Mouse (Mus musculus) cerebellum, adult 18-20 months (tissue): Measurements from ENCODE around the gene Dmpk.
A peak's percentile ranks its signal among the peaks of the same experiment; 100 is the strongest.
"Not testable (repeated sequence)": the region's sequence is repeated elsewhere in the genome, so short reads cannot be mapped to it uniquely, and the experiment has no call there.

Experiments used
- DNase-seq, 2 experiments: peaks; one replicate each; pipeline ENCODE4 v3.0.0; 2021

Dmpk gene

DNA sequence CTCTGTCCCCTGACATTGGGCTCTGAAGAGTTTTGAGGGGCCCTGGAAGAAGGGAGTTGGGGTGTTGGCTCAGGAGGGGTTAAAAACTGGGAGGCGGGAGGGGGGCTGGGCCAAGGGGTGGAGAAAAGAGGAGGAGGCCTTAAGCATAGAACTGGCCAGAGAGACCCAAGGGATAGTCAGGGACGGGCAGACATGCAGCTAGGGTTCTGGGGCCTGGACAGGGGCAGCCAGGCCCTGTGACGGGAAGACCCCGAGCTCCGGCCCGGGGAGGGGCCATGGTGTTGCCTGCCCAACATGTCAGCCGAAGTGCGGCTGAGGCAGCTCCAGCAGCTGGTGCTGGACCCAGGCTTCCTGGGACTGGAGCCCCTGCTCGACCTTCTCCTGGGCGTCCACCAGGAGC is at the start of gene Dmpk:
Gene Dmpk (plus strand): TSS at position 149 of the 400 bp plus-strand sequence.
- no peak for DNase-seq

DNA sequence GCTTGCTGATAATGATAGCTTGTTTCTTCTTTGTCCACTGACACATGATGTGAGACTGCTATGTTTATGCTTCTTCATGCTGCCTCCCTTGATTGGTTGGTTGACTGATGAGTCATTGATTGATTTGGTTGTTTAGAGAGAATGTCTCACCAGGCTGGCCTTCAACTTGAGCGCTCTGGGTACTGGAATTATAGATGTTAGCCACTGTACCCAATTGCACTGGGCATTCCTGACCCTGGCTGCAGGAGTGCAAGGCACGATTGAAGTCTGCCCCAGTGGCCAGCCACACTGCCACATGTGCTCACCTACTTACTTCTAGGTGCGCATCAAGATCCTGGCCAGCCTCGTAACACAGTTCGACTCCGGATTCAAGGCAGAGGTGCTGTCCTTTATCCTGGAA is 39.0 kb upstream of the Dmpk start:
- DNase-seq: no peak

DNA sequence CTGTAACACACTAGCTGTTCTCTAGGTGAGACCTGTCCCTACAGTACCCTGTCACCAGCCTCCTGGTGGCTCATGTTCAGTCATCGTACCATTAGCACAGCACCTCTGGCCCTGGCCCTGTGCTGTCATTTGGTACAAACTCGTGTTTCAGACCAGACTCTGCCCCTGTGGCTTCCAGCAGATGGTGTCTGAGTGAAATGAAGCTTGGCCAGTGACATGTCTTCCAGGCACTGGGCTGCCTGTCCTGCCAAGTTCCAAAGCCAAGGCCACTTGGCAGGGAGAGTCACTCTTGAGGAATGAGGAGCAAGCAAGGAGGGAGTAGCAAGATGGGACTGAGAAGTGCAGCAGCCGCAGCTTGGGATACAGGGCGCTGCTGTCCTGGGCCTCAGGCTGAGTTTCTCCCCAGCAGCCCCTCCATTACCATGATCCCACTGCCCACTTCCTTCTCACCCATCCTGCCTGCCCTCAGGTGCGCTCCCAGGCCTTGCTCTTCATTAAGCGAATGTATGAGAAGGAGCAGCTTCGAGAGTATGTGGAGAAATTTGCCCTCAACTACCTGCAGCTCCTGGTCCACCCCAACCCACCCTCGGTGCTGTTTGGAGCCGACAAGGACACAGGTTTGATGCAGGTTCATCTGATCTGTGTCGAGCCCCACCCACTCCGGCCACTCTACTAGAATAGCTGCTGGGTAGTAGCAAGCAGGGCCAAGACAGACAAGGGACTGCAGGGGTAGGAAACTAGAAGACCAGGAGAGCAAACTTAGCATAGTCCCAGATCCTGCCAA is 37.2 kb upstream of the Dmpk start:
- peak; percentile 73 to 83 for DNase-seq

- no peak for DNase-seq
Observed at GRCm38 (mm10) chr7:19048006-19048527, 35.6 kb upstream of the Dmpk start.

DNA sequence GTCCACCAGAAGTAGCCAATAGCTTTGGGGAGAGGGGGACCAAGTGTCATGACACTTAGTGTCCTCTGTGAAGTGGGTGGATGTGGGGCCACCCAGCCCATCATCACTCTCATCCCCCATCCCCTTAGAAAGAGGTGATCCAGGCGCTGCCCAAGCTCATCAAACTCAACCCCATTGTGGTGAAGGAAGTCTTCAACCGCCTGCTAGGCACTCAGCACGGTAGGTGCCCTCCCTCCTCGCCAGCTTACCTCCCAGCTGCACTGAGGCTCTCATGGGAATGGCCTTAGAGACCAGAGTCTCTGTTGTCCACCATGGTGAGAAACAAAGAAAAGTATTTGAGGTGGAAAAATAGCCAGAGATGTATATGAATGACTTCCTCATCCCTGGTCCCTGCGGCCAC is 34.4 kb upstream of the Dmpk start:
- DNase-seq: no peak

DNA sequence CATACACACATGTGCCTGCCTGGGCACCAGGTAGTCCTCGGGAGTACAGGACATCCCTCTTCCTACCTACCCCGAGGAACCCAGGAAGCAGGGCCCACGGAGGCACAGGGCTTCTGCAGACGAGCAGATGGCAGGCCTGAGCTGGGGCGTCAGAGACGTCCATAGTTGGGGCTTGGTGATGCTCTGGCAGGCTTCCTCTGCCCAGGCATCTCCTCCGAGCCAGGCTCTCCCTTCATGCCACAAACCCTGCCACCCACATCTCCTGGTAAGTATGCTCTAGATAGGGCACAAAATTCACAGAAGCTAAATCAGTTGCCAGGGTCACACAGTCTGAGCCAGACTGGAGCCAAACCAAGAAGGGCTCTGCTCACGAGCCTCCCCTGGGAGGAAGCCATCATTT is 33.5 kb upstream of the Dmpk start:
- DNase-seq: no peak

- DNase-seq: no peak
Observed at GRCm38 (mm10) chr7:19051161-19051560, 32.5 kb upstream of the Dmpk start.

DNA sequence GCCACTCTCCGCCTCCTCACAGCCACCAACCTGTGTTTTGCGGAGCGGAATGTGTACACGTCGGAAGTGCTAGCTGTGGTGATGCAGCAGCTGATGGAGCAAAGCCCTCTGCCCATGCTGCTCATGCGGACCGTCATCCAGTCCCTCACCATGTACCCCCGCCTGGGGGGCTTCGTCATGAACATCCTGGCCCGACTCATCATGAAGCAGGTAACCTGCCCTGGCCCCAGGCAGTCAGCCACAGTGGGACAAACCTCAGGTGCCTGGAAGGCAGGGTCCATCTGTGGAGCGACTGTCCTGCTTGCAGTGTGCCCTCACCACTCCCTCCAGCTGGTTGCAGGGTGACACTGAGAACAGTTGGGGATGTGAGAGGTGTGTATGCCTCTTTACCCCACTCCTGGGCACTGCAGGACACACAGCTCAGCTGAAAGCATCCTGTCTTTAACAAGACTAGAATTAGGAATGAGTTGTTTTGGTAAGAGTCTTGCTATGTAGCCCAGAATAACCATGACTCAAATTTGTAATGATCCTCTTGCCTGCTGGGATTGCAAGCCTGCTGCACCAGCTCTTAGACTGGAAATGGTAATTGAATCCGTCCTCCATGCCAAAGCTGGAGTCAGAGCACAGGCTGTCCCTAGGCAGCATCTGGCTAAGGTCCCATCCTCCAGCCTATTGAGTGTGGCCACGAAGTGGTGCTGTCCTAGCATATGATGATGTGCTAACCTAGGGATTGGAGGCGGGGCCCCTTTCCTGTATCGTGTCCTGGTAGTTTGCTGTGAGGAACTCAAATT is 31.1 kb upstream of the Dmpk start:
- DNase-seq: no peak

- no peak for DNase-seq
Observed at GRCm38 (mm10) chr7:19053136-19053532, 30.5 kb upstream of the Dmpk start.

DNA sequence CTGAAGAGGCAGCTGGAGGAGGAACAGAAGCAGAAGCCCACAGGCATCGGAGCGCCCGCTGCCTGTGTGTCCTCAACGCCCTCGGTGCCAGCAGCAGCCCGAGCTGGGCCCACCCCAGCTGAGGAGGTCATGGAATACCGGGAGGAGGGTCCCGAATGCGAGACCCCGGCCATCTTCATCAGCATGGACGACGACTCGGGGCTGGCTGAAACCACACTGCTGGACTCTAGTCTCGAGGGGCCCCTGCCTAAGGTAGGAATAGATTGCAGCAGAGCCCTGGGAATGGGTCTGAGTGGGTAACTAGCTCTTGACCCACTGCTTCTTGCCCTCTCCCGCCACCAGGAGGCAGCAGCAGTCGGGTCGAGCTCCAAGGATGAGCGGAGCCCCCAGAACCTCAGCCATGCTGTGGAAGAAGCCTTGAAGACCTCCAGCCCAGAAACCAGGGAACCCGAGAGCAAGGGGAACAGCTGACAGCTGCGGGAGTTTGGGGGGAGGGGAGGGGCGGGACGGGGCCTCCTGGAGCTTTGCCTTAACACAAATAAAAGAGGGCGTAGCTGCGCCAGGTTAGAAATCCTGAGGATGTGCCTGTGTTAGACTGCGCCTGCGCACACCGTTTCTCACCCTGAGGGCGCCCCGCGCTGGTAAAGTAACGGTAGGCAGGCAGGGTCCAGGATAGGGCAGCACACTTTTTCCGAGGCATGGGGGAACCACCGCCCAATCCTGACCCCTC is 29.4 kb upstream of the Dmpk start, which contains the start of gene Rsph6a:
Gene Rsph6a (plus strand): TSS at position 644 of the 730 bp plus-strand sequence.
- DNase-seq: peak; percentile 43 to 55

GRCm38 (mm10) chr7:19054777-19055076 is 28.9 kb upstream of the Dmpk start:
- DNase-seq: no peak

- no peak for DNase-seq
Observed at GRCm38 (mm10) chr7:19055108-19055507, 28.5 kb upstream of the Dmpk start.

GRCm38 (mm10) chr7:19057405-19057804 is 26.2 kb upstream of the Dmpk start:
- no peak for DNase-seq

DNA sequence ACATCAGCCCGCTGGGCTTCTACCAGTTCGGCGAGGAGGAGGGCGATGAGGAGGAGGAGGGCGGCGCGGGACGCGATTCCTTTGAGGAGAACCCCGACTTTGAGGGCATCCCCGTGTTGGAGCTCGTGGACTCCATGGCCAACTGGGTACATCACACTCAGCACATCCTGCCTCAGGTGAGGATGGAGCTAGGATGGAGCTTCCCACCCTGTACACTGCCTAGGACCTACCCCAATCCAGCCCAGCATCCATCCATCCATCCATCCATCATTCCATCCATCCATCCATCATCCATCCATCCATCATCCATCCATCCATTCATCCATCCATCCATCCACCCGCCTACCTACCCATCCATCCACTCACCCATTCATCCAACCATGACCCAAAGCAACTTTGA is 17.8 kb upstream of the Dmpk start:
- no peak for DNase-seq

- DNase-seq: no peak
Observed at GRCm38 (mm10) chr7:19067063-19067462, 16.6 kb upstream of the Dmpk start.

DNA sequence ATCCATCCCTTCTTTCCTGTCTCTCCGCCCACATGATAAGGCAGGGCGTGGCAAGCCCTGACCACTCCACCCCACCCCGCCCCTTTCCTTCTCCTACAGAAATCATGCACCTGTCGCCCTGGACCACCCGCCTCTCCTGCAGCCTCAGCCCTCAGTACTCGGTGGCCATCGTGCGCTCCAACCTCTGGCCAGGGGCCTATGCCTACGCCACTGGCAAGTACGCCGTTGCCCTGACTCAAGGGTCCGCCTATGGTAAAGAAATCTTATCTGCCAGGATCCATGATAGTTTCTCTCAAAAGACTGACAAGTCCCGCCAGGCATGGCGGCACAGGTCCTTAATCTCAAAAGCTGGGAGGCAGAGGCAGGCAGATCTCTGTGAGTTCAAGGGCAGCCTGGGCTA is 15.7 kb upstream of the Dmpk start:
- no peak for DNase-seq

DNA sequence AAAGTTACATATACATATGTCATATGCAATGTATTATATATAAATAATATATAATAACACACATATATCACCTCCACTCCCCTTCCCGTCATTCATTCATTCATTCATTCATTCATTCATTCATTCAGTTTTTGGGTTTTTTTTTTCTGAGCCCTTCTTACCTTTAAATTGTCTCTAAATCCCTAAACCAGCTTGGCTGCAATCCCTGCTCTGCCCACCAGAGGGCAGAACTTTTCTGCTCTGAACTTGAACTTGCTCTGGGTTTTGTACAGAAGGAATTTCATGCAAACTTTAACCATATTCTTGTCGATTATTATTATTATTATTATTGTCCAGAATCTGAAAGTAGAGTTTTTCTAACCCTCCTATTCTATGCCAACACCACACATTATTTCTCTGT is 14.9 kb upstream of the Dmpk start:
- DNase-seq: peak; percentile 60 to 74

DNA sequence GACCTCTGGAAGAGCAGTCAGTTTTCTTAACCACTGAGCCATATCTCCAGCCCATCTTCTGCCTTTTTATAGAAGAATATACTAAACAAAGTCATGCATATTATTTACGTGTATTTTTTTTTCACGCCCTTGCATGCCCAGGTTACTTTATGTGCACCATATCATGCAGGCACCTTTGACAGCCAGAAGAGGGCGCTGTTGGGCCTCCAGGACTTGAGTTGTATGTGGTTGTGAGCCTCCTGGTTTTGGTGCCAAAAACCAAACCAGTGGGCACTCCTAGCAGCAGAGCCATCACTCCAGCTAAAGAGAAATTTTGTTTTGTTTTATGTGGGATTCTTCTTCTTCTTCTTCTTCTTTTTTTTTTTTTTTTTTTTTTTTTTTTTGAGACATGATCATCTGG is 14.1 kb upstream of the Dmpk start:
- DNase-seq: no peak

GRCm38 (mm10) chr7:19071024-19071423 is 12.6 kb upstream of the Dmpk start:
- not testable (repeated sequence) for DNase-seq

DNA sequence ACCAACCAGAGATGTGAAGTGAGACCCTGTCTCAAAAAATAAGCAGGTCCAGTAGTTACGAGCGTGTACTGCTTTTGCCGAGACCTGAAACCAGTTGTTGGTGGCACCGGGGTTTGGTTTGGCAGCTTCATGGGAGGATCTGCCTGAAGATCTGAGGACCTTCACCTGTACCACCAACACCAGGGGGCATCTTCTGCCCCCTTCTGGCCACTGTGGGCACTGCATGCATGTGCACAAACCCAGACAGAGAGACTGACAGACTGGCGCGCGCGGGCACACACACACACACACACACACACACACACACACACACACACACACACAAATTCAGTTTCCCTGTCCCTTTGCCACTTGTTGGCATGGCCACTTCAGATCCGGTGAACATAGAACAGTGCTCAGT is 10.1 kb upstream of the Dmpk start:
- DNase-seq: peak in 1 of 2 experiments; percentile 55

DNA sequence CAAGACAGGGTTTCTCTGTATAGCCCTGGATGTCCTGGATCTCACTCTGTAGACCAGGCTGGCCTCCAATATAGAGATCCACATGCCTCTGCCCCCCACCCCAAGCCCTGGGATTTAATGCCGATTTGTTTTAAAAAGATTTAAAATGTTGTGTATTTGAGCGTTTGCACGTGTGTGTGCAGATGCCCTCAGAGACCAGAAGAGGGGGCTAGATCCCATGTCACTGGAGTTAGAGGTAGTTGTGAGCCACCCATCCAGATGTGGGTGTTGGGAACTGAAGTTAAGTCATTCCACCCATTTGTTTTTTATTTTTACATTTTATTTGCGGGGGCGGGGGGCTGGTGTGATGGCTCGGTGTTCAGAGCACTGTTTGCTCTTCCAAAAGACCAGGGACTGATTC is 9.2 kb upstream of the Dmpk start:
- DNase-seq: no peak

GRCm38 (mm10) chr7:19075231-19075630 is 8.4 kb upstream of the Dmpk start:
- DNase-seq: no peak
